Mouse (Mus musculus) lung, postnatal 0 days (tissue): ENCODE data around the gene Gpc6. TPM values are rescaled to one million over a fixed set of nuclear protein-coding genes. Genes with fewer than 3 reads are reported as not detected.
A peak's percentile ranks its signal among the peaks of the same experiment; 100 is the strongest.

Experiments
- ATAC-seq: fragments of 200-750 bp; cut with Nextera tagmentation; 2 replicates; pipeline ENCODE4 v1.8.0; 2017; ENCODE audit warnings: moderate library complexity
- DNase-seq: peaks from one replicate; pipeline ENCODE4 v3.0.0-alpha.2; 2016; ENCODE audit warnings: low spot score
- H3K27ac ChIP-seq: fragments of 300-500 bp; sonication (generic); 2 replicates; pipeline ENCODE4 v1.5.1; 2014; ENCODE audit warnings: antibody characterized with exemption, mild to moderate bottlenecking, low read length, mixed read lengths
- H3K27me3 ChIP-seq: fragments of 300-500 bp; sonication (generic); replicated peaks from 2 replicates; pipeline ENCODE4 v1.6.1; 2014; ENCODE audit warnings: low read length, mixed read lengths; ENCODE audit not compliant: insufficient read depth
- H3K36me3 ChIP-seq: fragments of 300-500 bp; sonication (generic); 2 replicates; pipeline ENCODE4 v1.6.1; 2014; ENCODE audit warnings: low read length, mixed read lengths; ENCODE audit not compliant: insufficient read depth
- H3K4me1 ChIP-seq: fragments of 300-500 bp; sonication (generic); 2 replicates; pipeline ENCODE4 v1.6.1; 2014; ENCODE audit warnings: antibody characterized with exemption, low read depth, low read length, mixed read lengths; ENCODE audit not compliant: insufficient read depth
- H3K4me2 ChIP-seq: fragments of 300-500 bp; sonication (generic); replicated peaks from 2 replicates; pipeline ENCODE4 v1.6.1; 2014; ENCODE audit warnings: low read depth, mild to moderate bottlenecking, low read length, moderate library complexity, mixed read lengths
- H3K4me3 ChIP-seq: fragments of 300-500 bp; sonication (generic); 2 replicates; pipeline ENCODE4 v1.5.1; 2014; ENCODE audit warnings: low read depth, low read length
- H3K9ac ChIP-seq: fragments of 300-500 bp; sonication (generic); replicated peaks from 2 replicates; pipeline ENCODE4 v1.6.1; 2014; ENCODE audit warnings: low read depth, mild to moderate bottlenecking
- H3K9me3 ChIP-seq: fragments of 300-500 bp; sonication (generic); 2 replicates; pipeline ENCODE4 v1.6.1; 2016; ENCODE audit warnings: low read length, mixed read lengths
- CTCF ChIP-seq: IDR thresholded peaks from 2 replicates; pipeline ENCODE4 v1.5.1; 2016; ENCODE audit warnings: antibody characterized with exemption, mild to moderate bottlenecking
- EP300 ChIP-seq: IDR thresholded peaks from 2 replicates; pipeline ENCODE4 v1.6.1; 2016; ENCODE audit warnings: antibody characterized with exemption, mild to moderate bottlenecking, control low read depth
- WGBS: fragments of 180-500 bp; shearing (Covaris S2); extraction: QIAGEN DNeasy Blood & Tissue Kit; methylation state at CpG from one replicate; pipeline ENCODE4 v1.1.7; 2014; 5-methylcytosine and 5-hydroxymethylcytosine counted together
- polyA plus RNA-seq: library from polyadenylated mRNA; unstranded; fragments of >200 nt; fragmentation: Nextera tagmentation; extraction: Ambion mirVana; gene quantifications from 2 replicates; pipeline ENCODE4 v1.2.1, GENCODE M21; 2015

The Gpc6 gene
- polyA plus RNA-seq, 1 experiment from 2014 or later = 3.1 TPM

GRCm38 (mm10) chr14:117909046-117909445 lies 983.9 kb downstream of the Gpc6 start:
- Histone ChIP-seq H3K4me3 (no peak overlapping the region), H3K4me1 (no peaks in the 10 kb centered on the region), H3K36me3 (no peaks in the 10 kb centered on the region), H3K9ac (no peak overlapping the region), H3K27me3 (no peaks in the 10 kb centered on the region), H3K4me2 (no peak overlapping the region), H3K27ac (no peak overlapping the region), H3K9me3 (no peaks in the 10 kb centered on the region)
- DNase-seq = no peak
- TF ChIP-seq CTCF = no peak
- TF ChIP-seq EP300 = no peak
- WGBS = 82% methylated on average over 4 of the region's 4 CpGs
- ATAC-seq = no peak

- Histone ChIP-seq H3K27me3 (no peaks in the 10 kb centered on the region), H3K9me3 (no peaks in the 10 kb centered on the region), H3K27ac (no peak overlapping the region), H3K4me2 (no peak overlapping the region), H3K4me1 (no peaks in the 10 kb centered on the region), H3K36me3 (no peaks in the 10 kb centered on the region), H3K4me3 (no peak overlapping the region), H3K9ac (no peak overlapping the region)
- DNase-seq = no peak
- ATAC-seq = no peak
- 19% methylated on average over 7 of the region's 7 CpGs for WGBS
- no peak for TF ChIP-seq CTCF
- no peak for TF ChIP-seq EP300
Measured at GRCm38 (mm10) chr14:117910323-117910722, 985.2 kb downstream of the Gpc6 start.

GRCm38 (mm10) chr14:117912624-117913270 lies 987.6 kb downstream of the Gpc6 start:
- Histone ChIP-seq H3K9ac (no peak overlapping the region), H3K27ac (no peak overlapping the region), H3K9me3 (no peaks in the 10 kb centered on the region), H3K4me3 (no peak overlapping the region), H3K4me1 (no peaks in the 10 kb centered on the region), H3K36me3 (no peaks in the 10 kb centered on the region), H3K27me3 (no peaks in the 10 kb centered on the region), H3K4me2 (no peak overlapping the region)
- TF ChIP-seq CTCF (no peak), EP300 (0 out of 2 replicates have a peak, but pooled peaks have one; percentile 13)
- DNase-seq = peak; percentile 58
- WGBS = 55% methylated on average over 10 of the region's 10 CpGs
- peak; percentile 72 for ATAC-seq

GRCm38 (mm10) chr14:117916577-117916976 lies 991.5 kb downstream of the Gpc6 start:
- ATAC-seq (no peak), DNase-seq (no peak)
- TF ChIP-seq EP300 = no peak
- TF ChIP-seq CTCF = no peak
- Histone ChIP-seq H3K4me2 (no peak overlapping the region), H3K27ac (no peak overlapping the region), H3K4me3 (no peak overlapping the region), H3K36me3 (no peaks in the 10 kb centered on the region), H3K4me1 (no peaks in the 10 kb centered on the region), H3K27me3 (no peaks in the 10 kb centered on the region), H3K9ac (no peak overlapping the region), H3K9me3 (no peaks in the 10 kb centered on the region)
- WGBS = 87% methylated on average over 8 of the region's 8 CpGs

GRCm38 (mm10) chr14:117918724-117919123 lies 993.6 kb downstream of the Gpc6 start:
- DNase-seq (no peak), ATAC-seq (no peak)
- H3K4me2 ChIP-seq = no peak overlapping the region
- whole genome bisulfite sequencing = 92% methylated on average over 10 of the region's 10 CpGs
- H3K27me3 ChIP-seq = no peaks in the 10 kb centered on the region
- no peaks in the 10 kb centered on the region for H3K4me1 ChIP-seq
- H3K4me3 ChIP-seq = no peak overlapping the region
- H3K27ac ChIP-seq = no peak overlapping the region
- H3K9me3 ChIP-seq = no peaks in the 10 kb centered on the region
- H3K36me3 ChIP-seq = no peaks in the 10 kb centered on the region
- TF ChIP-seq CTCF (no peak), EP300 (no peak)
- no peak overlapping the region for H3K9ac ChIP-seq

GRCm38 (mm10) chr14:117919612-117920011 lies 994.5 kb downstream of the Gpc6 start:
- Histone ChIP-seq H3K9ac (no peak overlapping the region), H3K4me2 (no peak overlapping the region), H3K9me3 (no peaks in the 10 kb centered on the region), H3K27me3 (no peaks in the 10 kb centered on the region), H3K27ac (no peak overlapping the region), H3K36me3 (no peaks in the 10 kb centered on the region), H3K4me1 (no peaks in the 10 kb centered on the region), H3K4me3 (no peak overlapping the region)
- ATAC-seq (no peak), DNase-seq (no peak)
- WGBS = 95% methylated on average over 5 of the region's 5 CpGs
- no peak for TF ChIP-seq EP300
- TF ChIP-seq CTCF = no peak
